Mouse (Mus musculus) gastrocnemius, postnatal 4 days (tissue): ENCODE results near the gene Dph6. TPM values are rescaled to one million over a fixed set of nuclear protein-coding genes. Genes with fewer than 3 reads are reported as not detected.
"Not testable (repeated sequence)": the region's sequence is repeated elsewhere in the genome, so short reads cannot be mapped to it uniquely, and the experiment has no call there.

Experiments used
- DNase-seq, 2 experiments: peaks; one replicate each; pipeline ENCODE4 v3.0.0; 2021 to 2022; ENCODE audit warnings: low spot score in 2 of 2, mixed read lengths in 2 of 2
- long read RNA-seq, 2 experiments: library from polyadenylated mRNA; stranded (forward); transcript quantifications; one replicate each; pipeline ENCODE4 v2.0.0; 2021
- total RNA-seq, 2 experiments: library from RNA; stranded (reverse); gene quantifications; 2 replicates each; pipeline ENCODE4 v1.2.3; 2021

Dph6 gene
- total RNA-seq = 1 to 10 TPM; 7.2 to 7.3 TPM
- long read RNA-seq, experiment 1, partial matches to known transcripts = 0 of 9 reads
- long read RNA-seq, experiment 1, other reads (novel, unspliced or antisense) = 3 of 9 reads
- long read RNA-seq, experiment 2, transcript Dph6-203 (9 exons, 2,734 nt) = major isoform, 6 of 10 reads
- long read RNA-seq, experiment 2, partial matches to known transcripts = 0 of 10 reads
- long read RNA-seq, experiment 2, other reads (novel, unspliced or antisense) = 3 of 10 reads

- DNase-seq = peak; percentile 60 to 85
These were observed at the start of gene Dph6 for GRCm38 (mm10) chr2:114654365-114655239. Gene Dph6, minus strand, starts transcription at chr2:114654964.

- DNase-seq = no peak
These were observed 46.4 kb upstream of the Dph6 start for GRCm38 (mm10) chr2:114700966-114701685.

GRCm38 (mm10) chr2:114691607-114692006 lies 36.8 kb upstream of the Dph6 start:
- no peak for DNase-seq

GRCm38 (mm10) chr2:114687483-114687882 lies 32.7 kb upstream of the Dph6 start:
- DNase-seq = no peak

GRCm38 (mm10) chr2:114687081-114687480 lies 32.3 kb upstream of the Dph6 start:
- DNase-seq = no peak

GRCm38 (mm10) chr2:114673831-114674230 lies 19.1 kb upstream of the Dph6 start:
- DNase-seq = no peak

- no peak for DNase-seq
These were observed 16.2 kb upstream of the Dph6 start for GRCm38 (mm10) chr2:114670983-114671382.

- no peak for DNase-seq
These were observed 4.2 kb upstream of the Dph6 start for GRCm38 (mm10) chr2:114658954-114659353.

- no peak for DNase-seq
These were observed 8.5 kb downstream of the Dph6 start for GRCm38 (mm10) chr2:114646240-114646639.

GRCm38 (mm10) chr2:114643832-114644231 lies 10.9 kb downstream of the Dph6 start:
- no peak for DNase-seq

GRCm38 (mm10) chr2:114624683-114625082 lies 30.1 kb downstream of the Dph6 start:
- no peak for DNase-seq

GRCm38 (mm10) chr2:114622550-114622939 lies 32.2 kb downstream of the Dph6 start:
- DNase-seq = no peak

GRCm38 (mm10) chr2:114621781-114622549 lies 32.8 kb downstream of the Dph6 start:
- DNase-seq = no peak

- no peak for DNase-seq
These were observed 43.2 kb downstream of the Dph6 start for GRCm38 (mm10) chr2:114611576-114611975.

- no peak for DNase-seq
These were observed 44.7 kb downstream of the Dph6 start for GRCm38 (mm10) chr2:114610110-114610509.

GRCm38 (mm10) chr2:114605202-114605601 lies 49.6 kb downstream of the Dph6 start:
- not testable (repeated sequence) for DNase-seq

GRCm38 (mm10) chr2:114601174-114601573 lies 53.6 kb downstream of the Dph6 start:
- DNase-seq = no peak

GRCm38 (mm10) chr2:114599793-114600192 lies 55.0 kb downstream of the Dph6 start:
- no peak for DNase-seq

- DNase-seq = no peak
These were observed 61.4 kb downstream of the Dph6 start for GRCm38 (mm10) chr2:114593393-114593792.

- DNase-seq = no peak
These were observed 74.0 kb downstream of the Dph6 start for GRCm38 (mm10) chr2:114580714-114581113.

GRCm38 (mm10) chr2:114543000-114543622 lies 111.7 kb downstream of the Dph6 start:
- no peak for DNase-seq
